Comparison of ENCODE assay signal across 26 mouse cellular contexts in genomic region chr2:69582861-69583260, GRCm38 (mm10). TPM values are rescaled to one million over a fixed set of nuclear protein-coding genes. Genes with fewer than 3 reads are reported as not detected.
DNase-seq lines count a peak whose midpoint lies in the region; ATAC-seq and TF ChIP-seq lines count a peak whose summit lies in the region.
"Had no signal": no experiment of that assay in that cellular context is flagged by ENCODE, and none has a peak within 500 bp of the region (broad histone marks: within the 10 kb centered on the region; RNA-seq: fewer than 3 reads in every experiment).

No protein-coding gene starts in this region.

- no peak for TF ChIP-seq CTCF in kidney, postnatal 0 days (IDR thresholded peaks at IDR 0.05; ENCODE audit: low read depth)

- peak overlapping the region; percentile 34 for H3K4me2 ChIP-seq in kidney, postnatal 0 days (ENCODE audit: low read length)
- H3K4me2 ChIP-seq: embryonic facial prominence, embryonic 13.5 days; forebrain, embryonic 12.5 days; forebrain, embryonic 15.5 days; heart, embryonic 11.5 days; hindbrain, embryonic 12.5 days; hindbrain, embryonic 15.5 days had no signal

- H3K4me3 ChIP-seq in kidney, postnatal 0 days (replicated peaks; ENCODE audit: low read depth, low read length) = 0 out of 2 replicates have a peak overlapping the region, but pooled peaks have one; percentile 61
- H3K4me3 ChIP-seq: embryonic facial prominence, embryonic 10.5 days; embryonic facial prominence, embryonic 13.5 days; erythroblast, embryonic 14.5 days; forebrain, embryonic 12.5 days; forebrain, embryonic 15.5 days; heart, adult 2 months; hindbrain, embryonic 12.5 days; hindbrain, embryonic 15.5 days had no signal

- no peaks in the 10 kb centered on the region for H3K36me3 ChIP-seq in kidney, postnatal 0 days (ENCODE audit: insufficient read depth, low read length)
- H3K36me3 ChIP-seq: embryonic facial prominence, embryonic 10.5 days; embryonic facial prominence, embryonic 13.5 days; forebrain, embryonic 12.5 days; forebrain, embryonic 15.5 days; hindbrain, embryonic 12.5 days; hindbrain, embryonic 15.5 days had no signal

- DNase-seq in heart, adult 11 months = peak; percentile 68
- no peak for DNase-seq in heart, adult 8-10 months (ENCODE audit: low spot score)
- no peak for DNase-seq in kidney, postnatal 0 days (ENCODE audit: low spot score)
- no peak for DNase-seq in kidney, postnatal 4 days
- DNase-seq in ZHBTc4 (ENCODE audit: low read depth, low spot score) = peak; percentile 46
- DNase-seq in cerebellum, postnatal 10 days = no peak
- no peak for DNase-seq in ovary, postnatal 10 days (ENCODE audit: low spot score)
- DNase-seq: adrenal gland, adult 2 months; adrenal gland, postnatal 14 days; cerebellum, adult 11 months; cerebellum, adult 2 months; cerebellum, adult 9-11 months; cerebellum, postnatal 36 days; embryo, embryonic 11 days; gastrocnemius, postnatal 25 days; heart, adult 2 months had no signal

- 49% methylated on average over 7 of the region's 7 CpGs for WGBS in kidney, postnatal 0 days

- no peak overlapping the region for H3K27ac ChIP-seq in kidney, postnatal 0 days
- H3K27ac ChIP-seq: embryonic facial prominence, embryonic 10.5 days; embryonic facial prominence, embryonic 13.5 days; forebrain, embryonic 12.5 days; forebrain, embryonic 15.5 days; heart, adult 2 months; hindbrain, embryonic 12.5 days; hindbrain, embryonic 15.5 days had no signal

- peaks cover 11% of the 10 kb centered on the region; the same call in 1 of the 2 replicates for H3K27me3 ChIP-seq in kidney, postnatal 0 days (ENCODE audit: insufficient read depth, low read length)

- no peak for ATAC-seq in kidney, postnatal 0 days (replicated peaks; ENCODE audit: low FRiP score, low read depth)
- ATAC-seq: forebrain, embryonic 15.5 days had no signal

- H3K9me3 ChIP-seq in kidney, postnatal 0 days (replicated peaks; ENCODE audit: low read length) = no peaks in the 10 kb centered on the region
- H3K9me3 ChIP-seq: embryonic facial prominence, embryonic 10.5 days; embryonic facial prominence, embryonic 13.5 days; forebrain, embryonic 12.5 days; forebrain, embryonic 15.5 days; hindbrain, embryonic 12.5 days; hindbrain, embryonic 15.5 days had no signal

- no peak overlapping the region for H3K9ac ChIP-seq in kidney, postnatal 0 days (ENCODE audit: low read depth, low read length)
- H3K9ac ChIP-seq: embryonic facial prominence, embryonic 13.5 days; forebrain, embryonic 12.5 days; forebrain, embryonic 15.5 days; hindbrain, embryonic 12.5 days; hindbrain, embryonic 15.5 days had no signal

- peaks cover 16% of the 10 kb centered on the region; the same call in 1 of the 2 replicates for H3K4me1 ChIP-seq in kidney, postnatal 0 days (replicated peaks; ENCODE audit: insufficient read depth, low read length)

RNA-seq across cellular contexts. Expression of gene Lrp2, which starts 3.0 kb away (rescaled TPM):
- 1 to 10 TPM in 3 of 4 experiments, under 1 TPM in 1; 0.57 to 1.6 (median 1.1) TPM for total RNA-seq in heart, adult 8-10 months (2022)
- 37.5 TPM in 2 replicates for polyA plus RNA-seq in kidney, postnatal 0 days (2015; fragmentation: Nextera tagmentation; extraction: Ambion mirVana)
- total RNA-seq: gastrocnemius, adult 8-10 months; gastrocnemius, postnatal 25 days; hematopoietic stem cell, adult 5-6 weeks had no signal
- polyA plus RNA-seq: erythroblast, embryonic 14.5 days had no signal

Comparison
In these comparisons a context has a peak if more than half of its experiments do, and no peak if none do; other contexts are left out.
1. DNase-seq: peak in heart, adult 11 months (single experiment) and ZHBTc4 (single experiment); none in heart, adult 8-10 months (single experiment), kidney, postnatal 0 days (single experiment), kidney, postnatal 4 days (0 of 2), cerebellum, postnatal 10 days (0 of 2) and ovary, postnatal 10 days (single experiment).